Mouse (Mus musculus) layer of hippocampus, postnatal 25 days (tissue): ENCODE measurements at regions not wholly inside any gene's neighbourhood (a gene's known extent, or its start where the extent isn't known, plus 50 kb on each side); places are given as distances from the start of the nearest gene placed in this dataset.

Experiments
- DNase-seq, 2 experiments: peaks; one replicate each; pipeline ENCODE4 v3.0.0; 2022; ENCODE audit warnings: mixed read lengths in 2 of 2, low spot score in 1 of 2; ENCODE audit errors: extremely low spot score in 1 of 2

GRCm38 (mm10) chr8:31314692-31315358, 2113.7 kb upstream of the 5930422O12Rik start:
- DNase-seq, result no peak

- DNase-seq, result no peak
Measured at GRCm38 (mm10) chr8:31315359-31315705, 2113.2 kb upstream of the 5930422O12Rik start.

GRCm38 (mm10) chr8:31333545-31334297, 2094.8 kb upstream of the 5930422O12Rik start:
- no peak for DNase-seq

GRCm38 (mm10) chr8:31348504-31348903, 2080.0 kb upstream of the 5930422O12Rik start:
- no peak for DNase-seq

- DNase-seq, result no peak
Measured at GRCm38 (mm10) chr8:31369636-31370035, 2058.9 kb upstream of the 5930422O12Rik start.

- no peak for DNase-seq
Measured at GRCm38 (mm10) chr8:31370137-31371010, 2058.1 kb upstream of the 5930422O12Rik start.

GRCm38 (mm10) chr8:31371656-31372055, 2056.9 kb upstream of the 5930422O12Rik start:
- no peak for DNase-seq

- no peak for DNase-seq
Measured at GRCm38 (mm10) chr8:31372397-31372796, 2056.1 kb upstream of the 5930422O12Rik start.

GRCm38 (mm10) chr8:31373140-31373787, 2055.2 kb upstream of the 5930422O12Rik start:
- DNase-seq, result no peak

GRCm38 (mm10) chr8:31377698-31378334, 2050.7 kb upstream of the 5930422O12Rik start:
- DNase-seq, result no peak

- no peak for DNase-seq
Measured at GRCm38 (mm10) chr8:31404811-31405210, 2023.7 kb upstream of the 5930422O12Rik start.

GRCm38 (mm10) chr8:31422241-31422640, 2006.3 kb upstream of the 5930422O12Rik start:
- no peak for DNase-seq

GRCm38 (mm10) chr8:31427706-31428105, 2000.8 kb upstream of the 5930422O12Rik start:
- no peak for DNase-seq

GRCm38 (mm10) chr8:31436445-31437191, 1991.9 kb upstream of the 5930422O12Rik start:
- DNase-seq, result no peak

GRCm38 (mm10) chr8:31444834-31445233, 1983.7 kb upstream of the 5930422O12Rik start:
- DNase-seq, result no peak

- no peak for DNase-seq
Measured at GRCm38 (mm10) chr8:31447984-31448383, 1980.5 kb upstream of the 5930422O12Rik start.

GRCm38 (mm10) chr8:31454736-31455391, 1973.6 kb upstream of the 5930422O12Rik start:
- DNase-seq, result no peak

- peak in 1 of 2 experiments; percentile 16 for DNase-seq
Measured at GRCm38 (mm10) chr8:31460349-31460748, 1968.2 kb upstream of the 5930422O12Rik start.
